Mouse (Mus musculus): Measurements from ENCODE around the gene Rpl11. TPM values are rescaled to one million over a fixed set of nuclear protein-coding genes. Genes with fewer than 3 reads are reported as not detected.
A peak's percentile ranks its signal among the peaks of the same experiment; 100 is the strongest.
"Not testable (repeated sequence)": the region's sequence is repeated elsewhere in the genome, so short reads cannot be mapped to it uniquely, and the experiment has no call there.

Gene Rpl11
- polyA plus RNA-seq, 1 experiment from 2014 or later = 575 TPM

- DNase-seq (ENCODE audit: low spot score) (no peak), ATAC-seq (replicated peaks; ENCODE audit: low FRiP score, low TSS enrichment, low read depth) (no peak)
- no peak overlapping the region for H3K9ac ChIP-seq (ENCODE audit: low read length)
- no peak overlapping the region for H3K4me3 ChIP-seq (ENCODE audit: low read depth, low read length)
- 21% methylated on average over 2 of the region's 2 CpGs for WGBS
- no peaks in the 10 kb centered on the region for H3K36me3 ChIP-seq (ENCODE audit: control insufficient read depth, insufficient read depth, low read length)
- no peaks in the 10 kb centered on the region for H3K9me3 ChIP-seq (ENCODE audit: control insufficient read depth, low read length)
- H3K27me3 ChIP-seq (replicated peaks; ENCODE audit: control insufficient read depth, insufficient read depth, low read length) = peaks cover 29% of the 10 kb centered on the region
- no peaks in the 10 kb centered on the region for H3K4me1 ChIP-seq (replicated peaks; ENCODE audit: control insufficient read depth, insufficient read depth, low read length)
- no peak overlapping the region for H3K4me2 ChIP-seq (ENCODE audit: low read length)
- H3K27ac ChIP-seq (ENCODE audit: low read depth) = no peak overlapping the region
These were observed 25.4 kb upstream of the Rpl11 start for GRCm38 (mm10) chr4:136078649-136079048.

GRCm38 (mm10) chr4:136076776-136077538 is 23.7 kb upstream of the Rpl11 start:
- H3K27me3 ChIP-seq (replicated peaks; ENCODE audit: control insufficient read depth, insufficient read depth, low read length) = peaks cover 19% of the 10 kb centered on the region
- H3K4me1 ChIP-seq (replicated peaks; ENCODE audit: control insufficient read depth, insufficient read depth, low read length) = no peaks in the 10 kb centered on the region
- H3K27ac ChIP-seq (ENCODE audit: low read depth) = no peak overlapping the region

GRCm38 (mm10) chr4:136071178-136071714 is 18.0 kb upstream of the Rpl11 start:
- peak overlapping the region; percentile 22; the same call in 1 of the 2 replicates for H3K4me2 ChIP-seq (ENCODE audit: low read length)
- H3K9me3 ChIP-seq (ENCODE audit: control insufficient read depth, low read length) = no peaks in the 10 kb centered on the region
- H3K4me1 ChIP-seq (replicated peaks; ENCODE audit: control insufficient read depth, insufficient read depth, low read length) = peaks cover 8% of the 10 kb centered on the region
- ATAC-seq (replicated peaks; ENCODE audit: low FRiP score, low TSS enrichment, low read depth) = peak; percentile 52
- DNase-seq (ENCODE audit: low spot score) = peak; percentile 93
- no peaks in the 10 kb centered on the region for H3K36me3 ChIP-seq (ENCODE audit: control insufficient read depth, insufficient read depth, low read length)
- no peaks in the 10 kb centered on the region for H3K27me3 ChIP-seq (replicated peaks; ENCODE audit: control insufficient read depth, insufficient read depth, low read length)
- no peak overlapping the region for H3K9ac ChIP-seq (ENCODE audit: low read length)
- H3K27ac ChIP-seq (ENCODE audit: low read depth) = no peak overlapping the region
- 4% methylated on average over 15 of the region's 15 CpGs for WGBS
- no peak overlapping the region for H3K4me3 ChIP-seq (ENCODE audit: low read depth, low read length)

More at GRCm38 (mm10) chr4:136076776-136077538, 23.7 kb upstream of the Rpl11 start:
- DNase-seq (ENCODE audit: low spot score) = no peak
- H3K4me3 ChIP-seq (ENCODE audit: low read depth, low read length) = no peak overlapping the region
- H3K4me2 ChIP-seq (ENCODE audit: low read length) = no peak overlapping the region
- no peaks in the 10 kb centered on the region for H3K9me3 ChIP-seq (ENCODE audit: control insufficient read depth, low read length)
- no peak overlapping the region for H3K9ac ChIP-seq (ENCODE audit: low read length)
- ATAC-seq (replicated peaks; ENCODE audit: low FRiP score, low TSS enrichment, low read depth) = no peak
- WGBS = 71% methylated on average over 15 of the region's 15 CpGs
- H3K36me3 ChIP-seq (ENCODE audit: control insufficient read depth, insufficient read depth, low read length) = no peaks in the 10 kb centered on the region

- Histone ChIP-seq H3K4me3 (ENCODE audit: low read depth, low read length) (no peak overlapping the region), H3K9me3 (ENCODE audit: control insufficient read depth, low read length) (no peaks in the 10 kb centered on the region), H3K9ac (ENCODE audit: low read length) (no peak overlapping the region), H3K36me3 (ENCODE audit: control insufficient read depth, insufficient read depth, low read length) (no peaks in the 10 kb centered on the region), H3K27ac (ENCODE audit: low read depth) (0 out of 2 replicates have a peak overlapping the region, but pooled peaks have one; percentile 38), H3K27me3 (replicated peaks; ENCODE audit: control insufficient read depth, insufficient read depth, low read length) (no peaks in the 10 kb centered on the region), H3K4me2 (ENCODE audit: low read length) (no peak overlapping the region), H3K4me1 (replicated peaks; ENCODE audit: control insufficient read depth, insufficient read depth, low read length) (peaks cover 8% of the 10 kb centered on the region)
- no peak for ATAC-seq (replicated peaks; ENCODE audit: low FRiP score, low TSS enrichment, low read depth)
- DNase-seq (ENCODE audit: low spot score) = no peak
- 54% methylated on average over 6 of the region's 6 CpGs for WGBS
These were observed 17.4 kb upstream of the Rpl11 start for GRCm38 (mm10) chr4:136070592-136070991.

GRCm38 (mm10) chr4:136069954-136070353 is 16.7 kb upstream of the Rpl11 start:
- H3K27ac ChIP-seq (ENCODE audit: low read depth) = peak overlapping the region; percentile 38; the same call in 1 of the 2 replicates
- no peaks in the 10 kb centered on the region for H3K36me3 ChIP-seq (ENCODE audit: control insufficient read depth, insufficient read depth, low read length)
- DNase-seq (ENCODE audit: low spot score) = peak; percentile 91
- H3K4me3 ChIP-seq (ENCODE audit: low read depth, low read length) = no peak overlapping the region
- ATAC-seq (replicated peaks; ENCODE audit: low FRiP score, low TSS enrichment, low read depth) = peak; percentile 75
- peaks cover 8% of the 10 kb centered on the region for H3K4me1 ChIP-seq (replicated peaks; ENCODE audit: control insufficient read depth, insufficient read depth, low read length)
- H3K9ac ChIP-seq (ENCODE audit: low read length) = 0 out of 2 replicates have a peak overlapping the region, but pooled peaks have one; percentile 16
- no peaks in the 10 kb centered on the region for H3K9me3 ChIP-seq (ENCODE audit: control insufficient read depth, low read length)
- H3K4me2 ChIP-seq (ENCODE audit: low read length) = no peak overlapping the region
- no peaks in the 10 kb centered on the region for H3K27me3 ChIP-seq (replicated peaks; ENCODE audit: control insufficient read depth, insufficient read depth, low read length)
- 3% methylated on average over 18 of the region's 18 CpGs for WGBS

GRCm38 (mm10) chr4:136069313-136069712 is 16.1 kb upstream of the Rpl11 start:
- 68% methylated on average over 4 of the region's 4 CpGs for WGBS
- H3K9ac ChIP-seq (ENCODE audit: low read length) = no peak overlapping the region
- no peaks in the 10 kb centered on the region for H3K36me3 ChIP-seq (ENCODE audit: control insufficient read depth, insufficient read depth, low read length)
- no peaks in the 10 kb centered on the region for H3K27me3 ChIP-seq (replicated peaks; ENCODE audit: control insufficient read depth, insufficient read depth, low read length)
- no peak overlapping the region for H3K4me2 ChIP-seq (ENCODE audit: low read length)
- H3K27ac ChIP-seq (ENCODE audit: low read depth) = no peak overlapping the region
- no peaks in the 10 kb centered on the region for H3K9me3 ChIP-seq (ENCODE audit: control insufficient read depth, low read length)
- H3K4me3 ChIP-seq (ENCODE audit: low read depth, low read length) = no peak overlapping the region
- ATAC-seq (replicated peaks; ENCODE audit: low FRiP score, low TSS enrichment, low read depth) = no peak
- H3K4me1 ChIP-seq (replicated peaks; ENCODE audit: control insufficient read depth, insufficient read depth, low read length) = peaks cover 8% of the 10 kb centered on the region
- DNase-seq (ENCODE audit: low spot score) = no peak

GRCm38 (mm10) chr4:136063143-136063542 is 9.9 kb upstream of the Rpl11 start:
- Histone ChIP-seq H3K27ac (ENCODE audit: low read depth) (no peak overlapping the region), H3K36me3 (ENCODE audit: control insufficient read depth, insufficient read depth, low read length) (no peaks in the 10 kb centered on the region), H3K9ac (ENCODE audit: low read length) (no peak overlapping the region), H3K4me2 (ENCODE audit: low read length) (no peak overlapping the region), H3K27me3 (replicated peaks; ENCODE audit: control insufficient read depth, insufficient read depth, low read length) (no peaks in the 10 kb centered on the region), H3K9me3 (ENCODE audit: control insufficient read depth, low read length) (no peaks in the 10 kb centered on the region), H3K4me1 (replicated peaks; ENCODE audit: control insufficient read depth, insufficient read depth, low read length) (no peaks in the 10 kb centered on the region), H3K4me3 (ENCODE audit: low read depth, low read length) (no peak overlapping the region)
- DNase-seq (ENCODE audit: low spot score) (no peak), ATAC-seq (replicated peaks; ENCODE audit: low FRiP score, low TSS enrichment, low read depth) (no peak)
- 90% methylated on average over 4 of the region's 4 CpGs for WGBS

GRCm38 (mm10) chr4:136059800-136060488 is 6.7 kb upstream of the Rpl11 start:
- ATAC-seq (replicated peaks; ENCODE audit: low FRiP score, low TSS enrichment, low read depth); H3K27me3 ChIP-seq (replicated peaks; ENCODE audit: control insufficient read depth, insufficient read depth, low read length); H3K4me1 ChIP-seq (replicated peaks; ENCODE audit: control insufficient read depth, insufficient read depth, low read length); H3K9me3 ChIP-seq (ENCODE audit: control insufficient read depth, low read length); H3K4me2 ChIP-seq (ENCODE audit: low read length); H3K36me3 ChIP-seq (ENCODE audit: control insufficient read depth, insufficient read depth, low read length); H3K9ac ChIP-seq (ENCODE audit: low read length); H3K4me3 ChIP-seq (ENCODE audit: low read depth, low read length); DNase-seq (ENCODE audit: low spot score); H3K27ac ChIP-seq (ENCODE audit: low read depth): not testable (repeated sequence)
- 65% methylated on average over 8 of the region's 9 CpGs for WGBS

All from intestine, embryonic 14.5 days (tissue).